Mouse (Mus musculus): ENCODE measurements around the gene Purb.

Gene Purb

GRCm38 (mm10) chr11:6475867-6476484, at the start of gene Purb:
Purb (minus strand) TSS chr11:6475917.
- peak; percentile 93 for DNase-seq

DNA sequence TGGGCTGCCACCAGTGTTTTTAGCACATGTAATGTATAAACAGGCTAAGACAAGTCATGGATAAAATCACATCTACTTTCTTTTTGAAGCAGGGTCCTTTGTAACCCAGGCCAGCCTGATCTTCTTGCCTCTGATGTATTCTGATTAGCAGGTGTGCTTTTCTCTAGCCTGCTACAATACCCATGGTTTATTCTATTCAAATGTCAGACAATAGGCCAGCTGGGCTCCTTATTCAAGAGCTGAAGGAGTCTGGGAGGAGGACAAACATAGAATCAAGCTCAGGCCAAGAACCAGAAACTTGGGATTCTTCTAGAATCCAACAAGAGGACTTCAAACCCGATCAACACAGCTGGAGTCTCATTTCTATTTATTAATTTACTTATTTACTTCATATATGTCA, 49.5 kb upstream of the Purb start:
- no peak for DNase-seq

GRCm38 (mm10) chr11:6524880-6525238, 49.1 kb upstream of the Purb start:
- DNase-seq: no peak

GRCm38 (mm10) chr11:6524165-6524879, 48.6 kb upstream of the Purb start:
- no peak for DNase-seq

DNA sequence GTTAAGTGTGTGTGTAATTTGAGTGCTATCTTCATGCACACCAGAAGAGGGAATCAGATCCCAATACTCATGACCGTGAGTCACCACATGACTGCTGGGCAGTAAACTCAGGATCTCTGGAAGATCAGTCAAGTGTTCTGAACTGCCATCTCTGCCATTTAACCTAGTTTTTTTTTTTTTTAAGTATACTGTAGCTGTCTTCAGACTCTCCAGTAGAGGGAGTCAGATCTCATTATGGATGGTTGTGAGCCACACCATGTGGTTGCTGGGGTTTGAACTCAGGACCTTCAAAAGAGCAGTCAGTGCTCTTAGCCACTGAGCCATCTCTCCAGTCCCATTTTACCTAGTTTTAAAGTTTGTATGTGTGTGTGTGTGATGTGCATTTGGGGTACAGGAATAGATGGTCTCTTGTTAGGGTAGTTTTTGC, 48.0 kb upstream of the Purb start:
- no peak for DNase-seq

GRCm38 (mm10) chr11:6522782-6523525, 47.2 kb upstream of the Purb start:
- no peak for DNase-seq

DNA sequence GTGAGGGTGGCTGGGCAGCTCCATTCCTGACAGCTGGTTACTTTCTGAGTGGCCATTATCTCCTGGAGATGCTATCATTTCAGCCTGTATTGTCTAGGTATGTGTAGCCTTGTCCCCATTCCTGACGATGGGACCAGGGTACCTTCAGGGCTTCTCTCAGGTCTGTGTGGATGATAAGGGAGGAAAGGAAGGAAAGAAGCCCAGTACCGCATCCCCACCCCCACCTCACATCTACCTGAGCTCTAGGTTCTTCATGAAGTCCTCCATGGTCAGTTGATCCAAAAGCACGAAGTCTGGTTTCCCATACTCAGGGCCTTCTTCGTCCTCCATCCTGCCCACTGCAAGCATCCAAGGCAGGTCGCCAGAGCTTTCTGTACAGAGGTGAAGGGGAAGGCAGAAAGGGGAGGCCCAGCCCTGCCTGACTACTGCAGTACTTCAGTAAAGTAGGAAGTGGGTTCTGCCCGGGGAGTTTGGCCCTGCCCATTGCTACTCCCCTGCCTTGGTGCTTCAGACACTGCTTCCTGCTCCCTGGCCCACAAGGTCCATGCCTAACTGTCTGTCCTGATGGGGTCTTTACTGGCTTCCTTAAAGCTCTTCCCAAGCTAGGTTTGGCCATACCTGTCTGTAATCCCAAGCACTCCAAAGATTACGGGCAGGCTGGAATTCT, 44.9 kb upstream of the Purb start, which contains the start of gene Myo1g:
Gene Myo1g, minus strand, starts transcription at position 459 of the 667 bp plus-strand sequence.
- no peak for DNase-seq

GRCm38 (mm10) chr11:6519491-6520033, 43.8 kb upstream of the Purb start:
- no peak for DNase-seq

GRCm38 (mm10) chr11:6514837-6515236, 39.1 kb upstream of the Purb start:
- no peak for DNase-seq

DNA sequence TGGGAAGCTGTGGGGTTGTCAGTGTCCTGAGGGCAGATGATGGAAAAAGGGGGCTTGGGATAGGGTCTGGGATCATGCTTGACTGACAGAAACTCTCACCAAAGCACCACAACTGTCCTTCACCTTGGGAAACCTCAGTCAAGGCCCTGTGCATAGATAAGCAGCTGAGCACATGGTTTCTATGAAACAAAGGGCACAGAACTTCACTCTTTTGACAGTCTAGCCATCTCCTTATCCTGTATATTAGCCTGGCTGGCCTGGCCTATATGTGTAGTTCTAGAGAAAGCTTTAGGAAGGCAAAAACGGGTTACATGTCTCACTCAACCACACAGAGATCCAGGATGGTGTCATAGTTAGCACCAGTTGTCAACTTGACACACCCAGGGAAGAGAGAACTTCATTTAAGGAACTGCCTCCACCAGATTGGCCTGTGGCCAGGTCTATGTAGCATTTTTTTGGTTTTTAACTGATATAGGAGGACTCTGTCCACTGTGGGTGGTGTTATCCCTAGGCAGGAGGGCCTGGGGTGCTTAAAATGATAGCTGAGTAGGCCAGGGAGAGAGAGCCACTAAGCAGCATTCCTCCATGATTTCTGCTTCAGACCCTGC, 32.7 kb upstream of the Purb start:
- DNase-seq: no peak

GRCm38 (mm10) chr11:6506516-6506915, 30.8 kb upstream of the Purb start:
- no peak for DNase-seq

DNA sequence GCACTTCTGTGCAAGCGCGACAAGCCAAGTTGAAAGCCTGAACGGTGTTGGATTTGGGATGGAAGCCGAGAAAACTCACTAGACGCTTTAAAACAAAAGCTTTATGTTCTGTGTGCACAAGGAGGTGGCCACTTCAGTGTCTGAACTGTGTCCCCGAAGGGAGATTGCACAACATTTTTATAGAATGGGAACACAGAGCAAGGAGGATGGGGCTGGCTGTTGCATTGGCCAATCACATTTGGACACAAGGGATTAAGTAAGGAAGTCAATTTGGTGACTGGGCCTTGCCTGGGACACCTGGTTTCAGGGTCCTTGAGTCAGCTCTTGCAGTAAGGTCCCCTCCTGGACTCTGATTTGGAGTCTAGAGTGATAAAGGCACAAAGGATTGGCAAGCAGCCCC, 29.0 kb upstream of the Purb start:
- DNase-seq: no peak

GRCm38 (mm10) chr11:6504226-6504625, 28.5 kb upstream of the Purb start:
- no peak for DNase-seq

GRCm38 (mm10) chr11:6502506-6502905, 26.8 kb upstream of the Purb start:
- no peak for DNase-seq

- no peak for DNase-seq
Observed at GRCm38 (mm10) chr11:6497311-6497948, 21.7 kb upstream of the Purb start.

GRCm38 (mm10) chr11:6489691-6490503, 14.2 kb upstream of the Purb start:
- peak; percentile 57 for DNase-seq

GRCm38 (mm10) chr11:6489257-6489656, 13.5 kb upstream of the Purb start:
- DNase-seq: peak; percentile 29

GRCm38 (mm10) chr11:6488041-6488684, 12.4 kb upstream of the Purb start:
- no peak for DNase-seq

GRCm38 (mm10) chr11:6487496-6487895, 11.8 kb upstream of the Purb start:
- DNase-seq: no peak

- DNase-seq: no peak
Observed at GRCm38 (mm10) chr11:6486916-6487315, 11.2 kb upstream of the Purb start.
